Mouse (Mus musculus) layer of hippocampus, adult 6 months (tissue): Measurements from ENCODE around the gene Olfr1232. TPM values are rescaled to one million over a fixed set of nuclear protein-coding genes. Genes with fewer than 3 reads are reported as not detected.

Source experiments
- long read RNA-seq, 2 experiments: library from polyadenylated mRNA; unstranded; transcript quantifications; one replicate each; pipeline ENCODE4 v2.0.0; 2019 to 2020
- polyA plus RNA-seq: library from polyadenylated mRNA; unstranded; fragments of <200 nt; fragmentation: Nextera tagmentation; gene quantifications from 2 replicates; pipeline ENCODE4 v1.2.3, GENCODE M21; 2021

The Olfr1232 gene
- polyA plus RNA-seq, result not detected in 2 replicates
- long read RNA-seq, experiment 1, result 0 reads
- long read RNA-seq, experiment 2, result 0 reads

DNA sequence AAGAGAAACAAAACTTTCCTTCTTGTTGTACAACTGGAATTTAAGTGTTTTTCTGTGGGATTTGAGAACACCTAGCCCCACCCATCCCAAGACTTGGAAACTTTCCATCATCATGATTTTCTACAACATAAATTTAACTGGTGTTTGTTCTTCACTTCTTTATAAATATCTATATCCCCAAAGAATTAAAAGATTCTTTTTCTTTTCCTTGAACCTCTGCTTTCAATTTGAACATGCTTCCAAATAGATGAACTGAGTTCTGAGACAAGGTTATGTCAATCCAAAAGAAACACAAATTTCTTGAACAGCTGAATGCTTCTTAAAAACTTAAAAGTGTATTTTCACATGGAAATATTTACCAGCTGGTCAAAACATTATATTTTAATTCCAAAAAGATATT, at the start of gene Olfr1232:
TSS of gene Olfr1232 (minus strand) at position 101 of the 400 bp plus-strand sequence.

DNA sequence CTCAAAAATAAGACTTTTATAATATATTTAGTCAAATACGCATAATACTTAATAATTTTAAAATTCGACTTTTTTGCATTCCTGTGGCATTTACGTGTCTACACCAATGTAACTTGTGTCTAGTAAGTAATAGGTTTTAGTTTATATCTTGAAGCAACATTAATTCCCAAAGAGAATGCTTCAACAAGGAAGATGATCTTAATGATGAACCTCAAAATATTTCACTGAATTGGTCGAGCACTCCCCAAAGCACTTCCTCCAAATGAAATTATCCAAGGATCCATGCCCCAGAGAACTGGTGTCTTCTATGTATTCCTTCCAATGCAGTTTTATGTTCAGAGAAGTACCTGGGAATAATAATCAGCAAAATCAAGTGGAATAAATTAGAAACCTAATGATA, 35.3 kb upstream of the Olfr1232 start, which contains the start of gene Olfr1234:
TSS of gene Olfr1234 (minus strand) at position 101 of the 400 bp plus-strand sequence.

DNA sequence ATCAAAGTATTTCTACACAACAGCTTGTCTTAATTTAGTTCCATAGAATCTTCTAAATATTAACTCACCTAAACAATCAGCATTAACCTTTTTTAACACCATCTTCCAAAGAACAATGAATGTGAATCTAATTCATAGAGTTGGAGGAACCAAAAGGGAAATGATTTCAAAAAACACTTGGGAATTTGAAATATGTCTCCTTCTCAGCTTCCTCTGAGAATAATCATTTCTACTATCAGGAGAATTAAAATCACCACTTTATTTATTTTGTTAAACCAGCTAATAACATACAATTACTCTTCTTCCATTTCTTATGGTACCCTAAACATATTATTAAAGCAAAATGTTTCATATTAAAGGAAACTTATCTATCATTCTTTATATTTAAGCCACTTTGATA, 12.8 kb upstream of the Olfr1232 start, which contains the start of gene Olfr1233:
TSS of gene Olfr1233 (minus strand) at position 101 of the 400 bp plus-strand sequence.

DNA sequence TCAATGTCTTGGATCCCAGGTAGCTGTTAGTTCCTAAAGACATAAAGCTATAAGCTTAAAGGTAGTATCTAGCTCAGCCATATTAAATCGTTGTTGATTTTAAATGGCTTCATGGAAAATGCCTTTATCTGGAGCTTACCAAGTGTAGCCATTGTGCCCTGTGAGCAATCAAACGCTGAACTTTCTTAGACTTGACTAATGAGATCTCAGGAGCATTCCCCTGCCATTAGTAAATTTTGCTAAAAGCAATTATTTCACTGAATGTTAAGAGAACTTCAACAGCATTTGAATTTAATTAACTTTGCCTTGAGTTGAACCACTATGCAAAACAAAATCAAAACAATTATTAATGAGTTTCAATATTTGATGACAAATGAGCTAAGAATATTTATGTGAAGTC, 22.5 kb downstream of the Olfr1232 start, which contains the start of gene Olfr1231:
TSS of gene Olfr1231 (minus strand) at position 101 of the 400 bp plus-strand sequence.

DNA sequence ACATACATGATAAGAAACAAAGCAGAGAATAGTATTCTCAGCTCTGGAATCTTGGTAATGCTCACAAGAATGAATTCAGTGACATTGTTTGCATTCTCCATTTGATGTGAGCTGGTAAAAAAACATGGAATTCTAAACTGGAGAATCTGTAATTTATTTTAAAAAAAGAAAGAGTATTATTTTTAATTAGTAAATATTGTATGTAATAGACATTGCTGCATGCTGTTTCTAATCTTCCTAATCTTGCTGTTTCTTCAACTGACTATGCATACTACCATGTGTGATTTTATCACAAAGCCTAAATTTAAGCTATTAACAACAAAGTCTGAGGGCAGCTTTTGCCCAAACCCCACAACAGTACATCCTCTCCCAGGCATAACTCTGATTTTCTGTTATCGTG, 32.3 kb downstream of the Olfr1232 start, which contains the start of gene Olfr1230:
TSS of gene Olfr1230 (minus strand) at position 101 of the 400 bp plus-strand sequence.

DNA sequence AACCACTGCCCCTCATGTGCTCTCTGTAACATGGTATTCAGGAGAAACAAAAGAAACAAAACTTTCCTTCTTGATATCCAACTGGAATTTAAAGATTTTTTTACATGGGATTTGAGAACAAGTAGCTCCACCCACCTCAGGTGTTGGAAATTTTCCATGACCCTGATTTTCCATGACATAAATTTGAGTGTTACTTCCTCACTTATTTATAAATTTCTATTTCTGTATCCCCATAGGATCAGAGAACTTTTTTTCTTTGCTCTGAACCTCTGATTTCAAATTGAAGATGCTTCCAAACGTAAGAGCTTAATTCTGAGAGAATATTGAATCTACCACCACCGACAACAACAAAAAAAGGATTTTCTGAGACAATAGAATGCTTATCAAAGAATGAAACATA, 41.6 kb downstream of the Olfr1232 start, which contains the start of gene Olfr1229:
TSS of gene Olfr1229 (minus strand) at position 101 of the 400 bp plus-strand sequence.

Other genes with a start within 250 kb of the Olfr1232 start
- not detected in 2 replicates for gene Olfr1219, start 246.2 kb downstream of the Olfr1232 start, polyA plus RNA-seq
- gene Olfr1220, start 222.8 kb downstream of the Olfr1232 start, polyA plus RNA-seq, result not detected in 2 replicates
- not detected in 2 replicates for gene Olfr1221, start 212.4 kb downstream of the Olfr1232 start, polyA plus RNA-seq
- not detected in 2 replicates for gene Olfr1222, start 196.6 kb downstream of the Olfr1232 start, polyA plus RNA-seq
- gene Olfr1223, start 178.1 kb downstream of the Olfr1232 start, polyA plus RNA-seq, result not detected in 2 replicates
- gene Olfr1224-ps1, start 165.6 kb downstream of the Olfr1232 start, polyA plus RNA-seq, result not detected in 2 replicates
- gene Olfr1225, start 155.0 kb downstream of the Olfr1232 start, polyA plus RNA-seq, result not detected in 2 replicates
- gene Olfr1226, start 129.6 kb downstream of the Olfr1232 start, polyA plus RNA-seq, result not detected in 2 replicates
- gene Olfr1228, start 75.6 kb downstream of the Olfr1232 start, polyA plus RNA-seq, result not detected in 2 replicates
- gene Olfr1229, start 41.7 kb downstream of the Olfr1232 start, polyA plus RNA-seq, result not detected in 2 replicates
- gene Olfr1230, start 32.4 kb downstream of the Olfr1232 start, polyA plus RNA-seq, result not detected in 2 replicates
- not detected in 2 replicates for gene Olfr1231, start 22.6 kb downstream of the Olfr1232 start, polyA plus RNA-seq
- not detected in 2 replicates for gene Olfr1233, start 12.7 kb upstream of the Olfr1232 start, polyA plus RNA-seq
- not detected in 2 replicates for gene Olfr1234, start 35.2 kb upstream of the Olfr1232 start, polyA plus RNA-seq
- not detected in 2 replicates for gene Olfr1238, start 80.0 kb upstream of the Olfr1232 start, polyA plus RNA-seq
- gene Olfr1239, start 90.7 kb upstream of the Olfr1232 start, polyA plus RNA-seq, result not detected in 2 replicates
- gene Olfr1240, start 113.3 kb upstream of the Olfr1232 start, polyA plus RNA-seq, result not detected in 2 replicates
- not detected in 2 replicates for gene Olfr1241, start 157.5 kb upstream of the Olfr1232 start, polyA plus RNA-seq
- gene Olfr1242, start 168.7 kb upstream of the Olfr1232 start, polyA plus RNA-seq, result not detected in 2 replicates
- not detected in 2 replicates for gene Olfr1243, start 201.8 kb upstream of the Olfr1232 start, polyA plus RNA-seq
- gene Olfr1245, start 248.8 kb upstream of the Olfr1232 start, polyA plus RNA-seq, result not detected in 2 replicates